Mouse (Mus musculus): Measurements from ENCODE around the gene Tmem91. TPM values are rescaled to one million over a fixed set of nuclear protein-coding genes. Genes with fewer than 3 reads are reported as not detected.
"Not testable (repeated sequence)": the region's sequence is repeated elsewhere in the genome, so short reads cannot be mapped to it uniquely, and the experiment has no call there.

Tmem91 gene
- total RNA-seq (2021), result 10 to 100 TPM; 23.6 to 26.5 TPM
- long read RNA-seq, experiment 1, partial matches to known transcripts, result 0 of 20 reads
- long read RNA-seq, experiment 1, other reads (novel, unspliced or antisense), result 15 of 20 reads
- long read RNA-seq, experiment 2, partial matches to known transcripts, result 9 of 23 reads
- long read RNA-seq, experiment 2, other reads (novel, unspliced or antisense), result 6 of 23 reads

GRCm38 (mm10) chr7:25674719-25675300 lies at the start of gene Tmem91:
Gene Tmem91, minus strand, starts transcription at chr7:25675166.
- DNase-seq (ENCODE audit: low spot score in 2 of 2), result no peak

- DNase-seq (ENCODE audit: low spot score in 2 of 2), result not testable (repeated sequence)
Measured at GRCm38 (mm10) chr7:25721776-25722175, 46.8 kb upstream of the Tmem91 start.

GRCm38 (mm10) chr7:25720760-25721159 lies 45.8 kb upstream of the Tmem91 start:
- DNase-seq (ENCODE audit: low spot score in 2 of 2), result no peak

GRCm38 (mm10) chr7:25719761-25720610 lies 45.0 kb upstream of the Tmem91 start:
- peak; percentile 80 to 81 for DNase-seq (ENCODE audit: low spot score in 2 of 2)

GRCm38 (mm10) chr7:25718788-25719417 lies 43.9 kb upstream of the Tmem91 start, which contains the start of gene Ccdc97:
Gene Ccdc97, minus strand, starts transcription at chr7:25719088.
- DNase-seq (ENCODE audit: low spot score in 2 of 2), result peak; percentile 92 to 95

GRCm38 (mm10) chr7:25717478-25717877 lies 42.5 kb upstream of the Tmem91 start:
- no peak for DNase-seq (ENCODE audit: low spot score in 2 of 2)

GRCm38 (mm10) chr7:25715731-25716271 lies 40.8 kb upstream of the Tmem91 start:
- DNase-seq (ENCODE audit: low spot score in 2 of 2), result no peak

GRCm38 (mm10) chr7:25714581-25714980 lies 39.6 kb upstream of the Tmem91 start:
- no peak for DNase-seq (ENCODE audit: low spot score in 2 of 2)

- no peak for DNase-seq (ENCODE audit: low spot score in 2 of 2)
Measured at GRCm38 (mm10) chr7:25712801-25713200, 37.8 kb upstream of the Tmem91 start.

GRCm38 (mm10) chr7:25711731-25712197 lies 36.8 kb upstream of the Tmem91 start:
- peak; percentile 58 to 64 for DNase-seq (ENCODE audit: low spot score in 2 of 2)

- DNase-seq (ENCODE audit: low spot score in 2 of 2), result no peak
Measured at GRCm38 (mm10) chr7:25711165-25711564, 36.2 kb upstream of the Tmem91 start.

- DNase-seq (ENCODE audit: low spot score in 2 of 2), result peak; percentile 54 to 72
Measured at GRCm38 (mm10) chr7:25710519-25711130, 35.7 kb upstream of the Tmem91 start.

- DNase-seq (ENCODE audit: low spot score in 2 of 2), result no peak
Measured at GRCm38 (mm10) chr7:25709961-25710360, 35.0 kb upstream of the Tmem91 start.

- no peak for DNase-seq (ENCODE audit: low spot score in 2 of 2)
Measured at GRCm38 (mm10) chr7:25707581-25708292, 32.8 kb upstream of the Tmem91 start.

GRCm38 (mm10) chr7:25706578-25707170 lies 31.7 kb upstream of the Tmem91 start:
- DNase-seq (ENCODE audit: low spot score in 2 of 2), result no peak

- DNase-seq (ENCODE audit: low spot score in 2 of 2), result peak; percentile 56 to 67
Measured at GRCm38 (mm10) chr7:25705801-25706251, 30.9 kb upstream of the Tmem91 start.

GRCm38 (mm10) chr7:25704716-25705364 lies 29.9 kb upstream of the Tmem91 start:
- no peak for DNase-seq (ENCODE audit: low spot score in 2 of 2)

- DNase-seq (ENCODE audit: low spot score in 2 of 2), result no peak
Measured at GRCm38 (mm10) chr7:25703793-25704494, 29.0 kb upstream of the Tmem91 start.
